Mouse (Mus musculus): Measurements from ENCODE around the gene Msrb1. TPM values are rescaled to one million over a fixed set of nuclear protein-coding genes. Genes with fewer than 3 reads are reported as not detected.

Msrb1 gene
- polyA plus RNA-seq, 1 experiment from 2014 or later, result 41.3 TPM

- H3K4me2 ChIP-seq (replicated peaks; ENCODE audit: low read depth, low read length), result peak overlapping the region; percentile 47
- 3% methylated on average over 12 of the region's 12 CpGs for WGBS
- peak overlapping the region; percentile 65 for H3K9ac ChIP-seq (replicated peaks; ENCODE audit: low read depth, low read length)
- peaks cover 13% of the 10 kb centered on the region for H3K36me3 ChIP-seq (ENCODE audit: control insufficient read depth, insufficient read depth, low read length)
- peak overlapping the region; percentile 70; the same call in 1 of the 2 replicates for H3K27ac ChIP-seq (ENCODE audit: low read length)
- ATAC-seq (ENCODE audit: insufficient number of reproducible peaks, insufficient read depth, low FRiP score, low read depth), result no peak
- no peaks in the 10 kb centered on the region for H3K9me3 ChIP-seq (ENCODE audit: control insufficient read depth, low read depth, low read length)
- peaks cover 17% of the 10 kb centered on the region; the same call in 1 of the 2 replicates for H3K4me1 ChIP-seq (ENCODE audit: control insufficient read depth, insufficient read depth, low read length)
- peak overlapping the region; percentile 71 for H3K4me3 ChIP-seq (ENCODE audit: low read depth, low read length)
- no peaks in the 10 kb centered on the region for H3K27me3 ChIP-seq (ENCODE audit: control insufficient read depth, insufficient read depth, low read length)
These were observed 13.1 kb upstream of the Msrb1 start for GRCm38 (mm10) chr17:24723122-24723880.

- H3K27me3 ChIP-seq (ENCODE audit: control insufficient read depth, insufficient read depth, low read length), result no peaks in the 10 kb centered on the region
- H3K4me2 ChIP-seq (replicated peaks; ENCODE audit: low read depth, low read length), result peak overlapping the region; percentile 47
- H3K27ac ChIP-seq (ENCODE audit: low read length), result peak overlapping the region; percentile 70; the same call in 1 of the 2 replicates
- peak overlapping the region; percentile 71 for H3K4me3 ChIP-seq (ENCODE audit: low read depth, low read length)
- ATAC-seq (ENCODE audit: insufficient number of reproducible peaks, insufficient read depth, low FRiP score, low read depth), result peak; percentile 3; the same call in 1 of the 2 replicates
- WGBS, result under 1% methylated on average over 15 of the region's 15 CpGs
- H3K36me3 ChIP-seq (ENCODE audit: control insufficient read depth, insufficient read depth, low read length), result peaks cover 13% of the 10 kb centered on the region
- peaks cover 17% of the 10 kb centered on the region; the same call in 1 of the 2 replicates for H3K4me1 ChIP-seq (ENCODE audit: control insufficient read depth, insufficient read depth, low read length)
- no peaks in the 10 kb centered on the region for H3K9me3 ChIP-seq (ENCODE audit: control insufficient read depth, low read depth, low read length)
- H3K9ac ChIP-seq (replicated peaks; ENCODE audit: low read depth, low read length), result peak overlapping the region; percentile 65
These were observed 12.6 kb upstream of the Msrb1 start for GRCm38 (mm10) chr17:24723881-24724180.

- Histone ChIP-seq H3K27ac (ENCODE audit: low read length) (peak within 1 kb of the TSS; percentile 70; the same call in 1 of the 2 replicates), H3K9ac (replicated peaks; ENCODE audit: low read depth, low read length) (peak within 1 kb of the TSS; percentile 65), H3K4me3 (ENCODE audit: low read depth, low read length) (peak within 1 kb of the TSS; percentile 71), H3K4me2 (replicated peaks; ENCODE audit: low read depth, low read length) (peak within 1 kb of the TSS; percentile 47), H3K4me1 (ENCODE audit: control insufficient read depth, insufficient read depth, low read length) (peaks cover 17% of the 10 kb centered on the region; the same call in 1 of the 2 replicates), H3K27me3 (ENCODE audit: control insufficient read depth, insufficient read depth, low read length) (no peaks in the 10 kb centered on the region), H3K36me3 (ENCODE audit: control insufficient read depth, insufficient read depth, low read length) (peaks cover 13% of the 10 kb centered on the region), H3K9me3 (ENCODE audit: control insufficient read depth, low read depth, low read length) (no peaks in the 10 kb centered on the region)
- WGBS, result under 1% methylated on average over 30 of the region's 30 CpGs
- ATAC-seq (ENCODE audit: insufficient number of reproducible peaks, insufficient read depth, low FRiP score, low read depth), result peak; percentile 75
These were observed 12.3 kb upstream of the Msrb1 start, which contains the start of gene Ndufb10 for GRCm38 (mm10) chr17:24724184-24724583. Gene Ndufb10, minus strand, starts transcription at chr17:24724478.

GRCm38 (mm10) chr17:24725637-24726390 lies 10.6 kb upstream of the Msrb1 start:
- peaks cover 17% of the 10 kb centered on the region; the same call in 1 of the 2 replicates for H3K4me1 ChIP-seq (ENCODE audit: control insufficient read depth, insufficient read depth, low read length)
- ATAC-seq (ENCODE audit: insufficient number of reproducible peaks, insufficient read depth, low FRiP score, low read depth), result no peak
- no peak overlapping the region for H3K9ac ChIP-seq (replicated peaks; ENCODE audit: low read depth, low read length)
- H3K4me3 ChIP-seq (ENCODE audit: low read depth, low read length), result no peak overlapping the region
- H3K36me3 ChIP-seq (ENCODE audit: control insufficient read depth, insufficient read depth, low read length), result peaks cover 13% of the 10 kb centered on the region
- WGBS, result 63% methylated on average over 3 of the region's 3 CpGs
- H3K9me3 ChIP-seq (ENCODE audit: control insufficient read depth, low read depth, low read length), result no peaks in the 10 kb centered on the region
- H3K4me2 ChIP-seq (replicated peaks; ENCODE audit: low read depth, low read length), result no peak overlapping the region
- H3K27me3 ChIP-seq (ENCODE audit: control insufficient read depth, insufficient read depth, low read length), result no peaks in the 10 kb centered on the region
- H3K27ac ChIP-seq (ENCODE audit: low read length), result no peak overlapping the region

GRCm38 (mm10) chr17:24727618-24728017 lies 8.8 kb upstream of the Msrb1 start, which contains the start of gene Rpl3l:
Gene Rpl3l, plus strand, starts transcription at chr17:24727820.
- no peaks in the 10 kb centered on the region for H3K27me3 ChIP-seq (ENCODE audit: control insufficient read depth, insufficient read depth, low read length)
- H3K4me2 ChIP-seq (replicated peaks; ENCODE audit: low read depth, low read length), result no peak within 1 kb of the TSS
- peaks cover 6% of the 10 kb centered on the region; the same call in 1 of the 2 replicates for H3K4me1 ChIP-seq (ENCODE audit: control insufficient read depth, insufficient read depth, low read length)
- H3K9me3 ChIP-seq (ENCODE audit: control insufficient read depth, low read depth, low read length), result no peaks in the 10 kb centered on the region
- WGBS, result 67% methylated on average over 2 of the region's 2 CpGs
- H3K36me3 ChIP-seq (ENCODE audit: control insufficient read depth, insufficient read depth, low read length), result no peaks in the 10 kb centered on the region
- no peak within 1 kb of the TSS for H3K9ac ChIP-seq (replicated peaks; ENCODE audit: low read depth, low read length)
- H3K27ac ChIP-seq (ENCODE audit: low read length), result no peak within 1 kb of the TSS
- H3K4me3 ChIP-seq (ENCODE audit: low read depth, low read length), result no peak within 1 kb of the TSS
- no peak for ATAC-seq (ENCODE audit: insufficient number of reproducible peaks, insufficient read depth, low FRiP score, low read depth)

- Histone ChIP-seq H3K9me3 (ENCODE audit: control insufficient read depth, low read depth, low read length) (no peaks in the 10 kb centered on the region), H3K36me3 (ENCODE audit: control insufficient read depth, insufficient read depth, low read length) (no peaks in the 10 kb centered on the region), H3K4me3 (ENCODE audit: low read depth, low read length) (no peak overlapping the region), H3K9ac (replicated peaks; ENCODE audit: low read depth, low read length) (no peak overlapping the region), H3K27ac (ENCODE audit: low read length) (no peak overlapping the region), H3K4me1 (ENCODE audit: control insufficient read depth, insufficient read depth, low read length) (peaks cover 2% of the 10 kb centered on the region; the same call in 1 of the 2 replicates), H3K4me2 (replicated peaks; ENCODE audit: low read depth, low read length) (no peak overlapping the region), H3K27me3 (ENCODE audit: control insufficient read depth, insufficient read depth, low read length) (no peaks in the 10 kb centered on the region)
- WGBS, result 64% methylated on average over 17 of the region's 17 CpGs
- ATAC-seq (ENCODE audit: insufficient number of reproducible peaks, insufficient read depth, low FRiP score, low read depth), result no peak
These were observed 8.3 kb upstream of the Msrb1 start for GRCm38 (mm10) chr17:24728184-24728583.

GRCm38 (mm10) chr17:24729067-24729466 lies 7.4 kb upstream of the Msrb1 start:
- H3K27me3 ChIP-seq (ENCODE audit: control insufficient read depth, insufficient read depth, low read length), result no peaks in the 10 kb centered on the region
- no peaks in the 10 kb centered on the region for H3K9me3 ChIP-seq (ENCODE audit: control insufficient read depth, low read depth, low read length)
- H3K4me3 ChIP-seq (ENCODE audit: low read depth, low read length), result no peak overlapping the region
- H3K4me2 ChIP-seq (replicated peaks; ENCODE audit: low read depth, low read length), result no peak overlapping the region
- no peaks in the 10 kb centered on the region for H3K4me1 ChIP-seq (ENCODE audit: control insufficient read depth, insufficient read depth, low read length)
- no peak overlapping the region for H3K9ac ChIP-seq (replicated peaks; ENCODE audit: low read depth, low read length)
- no peak for ATAC-seq (ENCODE audit: insufficient number of reproducible peaks, insufficient read depth, low FRiP score, low read depth)
- H3K36me3 ChIP-seq (ENCODE audit: control insufficient read depth, insufficient read depth, low read length), result no peaks in the 10 kb centered on the region
- WGBS, result 66% methylated on average over 6 of the region's 6 CpGs
- no peak overlapping the region for H3K27ac ChIP-seq (ENCODE audit: low read length)

- Histone ChIP-seq H3K4me1 (ENCODE audit: control insufficient read depth, insufficient read depth, low read length) (no peaks in the 10 kb centered on the region), H3K27me3 (ENCODE audit: control insufficient read depth, insufficient read depth, low read length) (no peaks in the 10 kb centered on the region), H3K9ac (replicated peaks; ENCODE audit: low read depth, low read length) (no peak overlapping the region), H3K4me3 (ENCODE audit: low read depth, low read length) (no peak overlapping the region), H3K27ac (ENCODE audit: low read length) (no peak overlapping the region), H3K9me3 (ENCODE audit: control insufficient read depth, low read depth, low read length) (no peaks in the 10 kb centered on the region), H3K4me2 (replicated peaks; ENCODE audit: low read depth, low read length) (no peak overlapping the region), H3K36me3 (ENCODE audit: control insufficient read depth, insufficient read depth, low read length) (no peaks in the 10 kb centered on the region)
- WGBS, result 83% methylated on average over 14 of the region's 14 CpGs
- ATAC-seq (ENCODE audit: insufficient number of reproducible peaks, insufficient read depth, low FRiP score, low read depth), result no peak
These were observed 5.7 kb upstream of the Msrb1 start for GRCm38 (mm10) chr17:24730787-24731186.

Measured in stomach, embryonic 14.5 days (tissue).